Mouse (Mus musculus) forebrain, embryonic 14.5 days (tissue): ENCODE measurements around the gene Doc2a. TPM values are rescaled to one million over a fixed set of nuclear protein-coding genes. Genes with fewer than 3 reads are reported as not detected.

Experiments used
- ATAC-seq: fragments of 200-750 bp; cut with Nextera tagmentation; 2 replicates; pipeline ENCODE4 v1.8.0; 2017; ENCODE audit warnings: mild to moderate bottlenecking, moderate library complexity
- DNase-seq: peaks from one replicate; pipeline ENCODE4 v3.0.0-alpha.2; 2015; ENCODE audit warnings: low spot score
- H3K27ac ChIP-seq: fragments of 300-500 bp; sonication (generic); 2 replicates; pipeline ENCODE4 v1.5.1; 2014; ENCODE audit warnings: low read depth, mild to moderate bottlenecking, control low read depth, low read length, moderate library complexity
- H3K27me3 ChIP-seq: fragments of 300-500 bp; sonication (generic); replicated peaks from 2 replicates; pipeline ENCODE4 v1.6.1; 2014; ENCODE audit warnings: low read length, control low read depth, mixed read lengths; ENCODE audit not compliant: control insufficient read depth, insufficient read depth
- H3K36me3 ChIP-seq: fragments of 300-500 bp; sonication (generic); 2 replicates; pipeline ENCODE4 v1.6.1; 2014; ENCODE audit warnings: low read length, control low read depth; ENCODE audit not compliant: control insufficient read depth, insufficient read depth
- H3K4me1 ChIP-seq: fragments of 300-500 bp; sonication (generic); 2 replicates; pipeline ENCODE4 v1.6.1; 2014; ENCODE audit warnings: antibody characterized with exemption, low read length, control low read depth; ENCODE audit not compliant: control insufficient read depth, insufficient read depth
- H3K4me2 ChIP-seq: fragments of 300-500 bp; sonication (generic); 2 replicates; pipeline ENCODE4 v1.6.1; 2014; ENCODE audit warnings: mild to moderate bottlenecking, control low read depth, low read length
- H3K4me3 ChIP-seq: fragments of 300-500 bp; sonication (generic); 2 replicates; pipeline ENCODE4 v1.5.1; 2014; ENCODE audit warnings: low read depth, low read length, control low read depth
- H3K9ac ChIP-seq: fragments of 300-500 bp; sonication (generic); 2 replicates; pipeline ENCODE4 v1.6.1; 2014; ENCODE audit warnings: mild to moderate bottlenecking, low read length, control low read depth, moderate library complexity
- H3K9me3 ChIP-seq: fragments of 300-500 bp; sonication (generic); replicated peaks from 2 replicates; pipeline ENCODE4 v1.6.1; 2016; ENCODE audit warnings: low read length, control low read depth, mixed read lengths; ENCODE audit not compliant: control insufficient read depth
- WGBS: fragments of 180-500 bp; shearing (Covaris S2); extraction: QIAGEN DNeasy Blood & Tissue Kit; methylation state at CpG from one replicate; pipeline ENCODE4 v1.1.7; 2014; 5-methylcytosine and 5-hydroxymethylcytosine counted together
- polyA plus RNA-seq: library from polyadenylated mRNA; unstranded; fragments of >200 nt; fragmentation: Nextera tagmentation; extraction: Ambion mirVana; gene quantifications from 2 replicates; pipeline ENCODE4 v1.2.1, GENCODE M21; 2014

The Doc2a gene
- polyA plus RNA-seq, 1 experiment from 2014 or later: 4.9 TPM

GRCm38 (mm10) chr7:126803751-126804150, 43.5 kb upstream of the Doc2a start:
- no peaks in the 10 kb centered on the region for H3K9me3 ChIP-seq
- peaks cover 12% of the 10 kb centered on the region for H3K4me1 ChIP-seq
- no peak for ATAC-seq
- no peak for DNase-seq
- H3K4me2 ChIP-seq: no peak overlapping the region
- no peak overlapping the region for H3K9ac ChIP-seq
- no peak overlapping the region for H3K4me3 ChIP-seq
- H3K36me3 ChIP-seq: peaks cover 28% of the 10 kb centered on the region
- no peaks in the 10 kb centered on the region for H3K27me3 ChIP-seq
- no peak overlapping the region for H3K27ac ChIP-seq

GRCm38 (mm10) chr7:126806956-126807355, 40.3 kb upstream of the Doc2a start:
- H3K27ac ChIP-seq: no peak overlapping the region
- 84% methylated on average over 6 of the region's 6 CpGs for WGBS
- DNase-seq: no peak

GRCm38 (mm10) chr7:126807405-126807804, 39.8 kb upstream of the Doc2a start:
- Histone ChIP-seq H3K27ac (no peak overlapping the region), H3K4me3 (no peak overlapping the region), H3K27me3 (no peaks in the 10 kb centered on the region), H3K9ac (peak overlapping the region; percentile 88; the same call in 1 of the 2 replicates), H3K36me3 (peaks cover 25% of the 10 kb centered on the region), H3K4me2 (peak overlapping the region; percentile 90; the same call in 1 of the 2 replicates), H3K9me3 (no peaks in the 10 kb centered on the region), H3K4me1 (peaks cover 8% of the 10 kb centered on the region)
- WGBS: 75% methylated on average over 4 of the region's 4 CpGs
- ATAC-seq (no peak), DNase-seq (no peak)

More at GRCm38 (mm10) chr7:126806956-126807355, 40.3 kb upstream of the Doc2a start:
- H3K9me3 ChIP-seq: no peaks in the 10 kb centered on the region
- no peak overlapping the region for H3K4me3 ChIP-seq
- H3K27me3 ChIP-seq: no peaks in the 10 kb centered on the region
- H3K4me1 ChIP-seq: peaks cover 8% of the 10 kb centered on the region
- peaks cover 26% of the 10 kb centered on the region for H3K36me3 ChIP-seq
- H3K4me2 ChIP-seq: no peak overlapping the region
- no peak for ATAC-seq
- H3K9ac ChIP-seq: 0 out of 2 replicates have a peak overlapping the region, but pooled peaks have one; percentile 9

- Histone ChIP-seq H3K4me3 (peak overlapping the region; percentile 72), H3K4me2 (peak overlapping the region; percentile 90), H3K4me1 (peaks cover 8% of the 10 kb centered on the region), H3K27me3 (no peaks in the 10 kb centered on the region), H3K9ac (peak overlapping the region; percentile 88), H3K36me3 (peaks cover 12% of the 10 kb centered on the region; the same call in 1 of the 2 replicates), H3K9me3 (no peaks in the 10 kb centered on the region), H3K27ac (peak overlapping the region; percentile 67)
- WGBS: under 1% methylated on average over 43 of the region's 43 CpGs
- ATAC-seq: peak; percentile 98
- DNase-seq: peak; percentile 94
Observed at GRCm38 (mm10) chr7:126808703-126809455, 38.3 kb upstream of the Doc2a start.

GRCm38 (mm10) chr7:126809723-126810369, 37.4 kb upstream of the Doc2a start:
- no peak overlapping the region for H3K27ac ChIP-seq
- peaks cover 7% of the 10 kb centered on the region; the same call in 1 of the 2 replicates for H3K36me3 ChIP-seq
- H3K27me3 ChIP-seq: no peaks in the 10 kb centered on the region
- H3K4me1 ChIP-seq: peaks cover 8% of the 10 kb centered on the region
- no peaks in the 10 kb centered on the region for H3K9me3 ChIP-seq
- H3K4me2 ChIP-seq: peak overlapping the region; percentile 90
- DNase-seq: no peak
- ATAC-seq: no peak
- WGBS: 77% methylated on average over 5 of the region's 5 CpGs
- no peak overlapping the region; the same call in 1 of the 2 replicates for H3K9ac ChIP-seq
- no peak overlapping the region for H3K4me3 ChIP-seq

- H3K9me3 ChIP-seq: no peaks in the 10 kb centered on the region
- H3K36me3 ChIP-seq: no peaks in the 10 kb centered on the region
- no peak overlapping the region for H3K27ac ChIP-seq
- H3K27me3 ChIP-seq: no peaks in the 10 kb centered on the region
- ATAC-seq (no peak), DNase-seq (no peak)
- H3K4me3 ChIP-seq: no peak overlapping the region
- 66% methylated on average over 8 of the region's 8 CpGs for WGBS
- no peak overlapping the region for H3K4me2 ChIP-seq
- H3K4me1 ChIP-seq: no peaks in the 10 kb centered on the region
- no peak overlapping the region for H3K9ac ChIP-seq
Observed at GRCm38 (mm10) chr7:126815726-126816222, 31.4 kb upstream of the Doc2a start.

GRCm38 (mm10) chr7:126816494-126816893, 30.7 kb upstream of the Doc2a start:
- ATAC-seq (no peak), DNase-seq (no peak)
- 83% methylated on average over 8 of the region's 8 CpGs for WGBS
- no peaks in the 10 kb centered on the region for H3K4me1 ChIP-seq
- H3K9me3 ChIP-seq: no peaks in the 10 kb centered on the region
- no peaks in the 10 kb centered on the region for H3K36me3 ChIP-seq
- no peak overlapping the region for H3K4me2 ChIP-seq
- no peak overlapping the region for H3K4me3 ChIP-seq
- H3K27ac ChIP-seq: no peak overlapping the region
- no peaks in the 10 kb centered on the region for H3K27me3 ChIP-seq
- H3K9ac ChIP-seq: no peak overlapping the region

- WGBS: 85% methylated on average over 7 of the region's 7 CpGs
- DNase-seq (no peak), ATAC-seq (no peak)
- H3K4me1 ChIP-seq: peaks cover 5% of the 10 kb centered on the region
- H3K36me3 ChIP-seq: no peaks in the 10 kb centered on the region
- no peak overlapping the region for H3K27ac ChIP-seq
- H3K4me3 ChIP-seq: no peak overlapping the region
- no peaks in the 10 kb centered on the region for H3K9me3 ChIP-seq
- no peak overlapping the region for H3K4me2 ChIP-seq
- no peak overlapping the region for H3K9ac ChIP-seq
- H3K27me3 ChIP-seq: no peaks in the 10 kb centered on the region
Observed at GRCm38 (mm10) chr7:126817595-126817994, 29.6 kb upstream of the Doc2a start.

GRCm38 (mm10) chr7:126818818-126819217, 28.4 kb upstream of the Doc2a start:
- no peak overlapping the region for H3K9ac ChIP-seq
- no peak overlapping the region for H3K4me2 ChIP-seq
- DNase-seq (no peak), ATAC-seq (no peak)
- no peak overlapping the region for H3K4me3 ChIP-seq
- WGBS: 38% methylated on average over 1 of the region's 1 CpGs
- H3K27ac ChIP-seq: no peak overlapping the region
- H3K36me3 ChIP-seq: no peaks in the 10 kb centered on the region
- peaks cover 5% of the 10 kb centered on the region for H3K4me1 ChIP-seq
- H3K27me3 ChIP-seq: no peaks in the 10 kb centered on the region
- no peaks in the 10 kb centered on the region for H3K9me3 ChIP-seq
